Mouse (Mus musculus): ENCODE results near the gene Mettl7b. TPM values are rescaled to one million over a fixed set of nuclear protein-coding genes. Genes with fewer than 3 reads are reported as not detected.

The Mettl7b gene
- polyA plus RNA-seq, 1 experiment = 0.28 TPM

DNA sequence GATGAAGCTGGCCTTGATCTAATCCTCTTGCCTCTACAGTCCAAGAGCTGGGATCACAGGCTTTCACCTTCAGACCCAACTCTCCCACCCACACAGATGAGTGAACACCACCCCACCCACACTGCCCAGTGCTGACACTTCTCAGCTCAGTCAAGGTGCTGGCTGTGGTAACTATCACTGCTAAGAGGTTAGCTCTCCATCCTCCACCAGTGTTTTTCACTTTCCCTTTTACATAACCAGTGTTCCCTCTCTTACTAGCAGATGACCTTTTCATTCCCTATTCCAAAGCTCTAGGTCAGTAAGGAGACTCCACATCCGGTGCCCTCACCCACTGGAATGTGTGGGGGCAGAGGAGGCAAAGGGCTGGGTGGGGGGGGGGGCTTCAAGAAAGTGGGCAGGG, 39.5 kb downstream of the Mettl7b start:
- WGBS = 84% methylated on average over 1 of the region's 1 CpGs
- no peak for TF ChIP-seq CTCF (IDR thresholded peaks at IDR 0.05; ENCODE audit: borderline replicate concordance, control insufficient read depth, extremely low read depth, insufficient read depth, low read length, poor library complexity)
- no peak for TF ChIP-seq POLR2A (IDR thresholded peaks at IDR 0.05; ENCODE audit: control insufficient read depth, extremely low read depth, insufficient read depth, low read length, poor library complexity)
- Histone ChIP-seq H3K27me3 (ENCODE audit: control insufficient read depth, insufficient read depth, low read length) (no peaks in the 10 kb centered on the region), H3K27ac (ENCODE audit: control insufficient read depth, insufficient read depth, low read length) (no peak overlapping the region), H3K36me3 (ENCODE audit: control insufficient read depth, insufficient read depth, low read length) (no peaks in the 10 kb centered on the region), H3K4me3 (ENCODE audit: control insufficient read depth, insufficient read depth, low read length) (no peak overlapping the region), H3K4me1 (replicated peaks; ENCODE audit: control insufficient read depth, insufficient read depth, low read length) (peaks cover 15% of the 10 kb centered on the region)
- DNase-seq = no peak

DNA sequence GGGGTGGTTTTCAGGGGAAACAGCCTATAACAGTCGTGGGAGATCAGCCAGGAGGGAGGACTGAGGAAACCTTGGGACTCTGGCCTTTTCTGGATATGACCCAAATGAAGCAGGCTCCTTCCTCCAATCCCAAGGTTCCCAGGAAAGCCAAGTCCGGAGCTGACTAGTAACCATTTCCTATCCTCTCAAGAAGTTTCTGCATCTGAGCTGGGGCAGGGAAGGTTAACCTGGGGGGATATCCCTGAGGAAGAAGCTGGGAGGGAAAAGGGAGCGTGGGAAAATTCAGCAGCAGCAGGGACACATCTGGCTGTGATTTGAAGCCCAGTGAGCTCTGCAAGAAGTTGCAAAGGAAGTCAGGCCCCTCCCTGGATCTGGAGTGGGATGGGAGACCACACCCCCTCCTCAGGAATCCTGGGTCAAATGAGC, 40.0 kb downstream of the Mettl7b start:
- H3K27ac ChIP-seq (ENCODE audit: control insufficient read depth, insufficient read depth, low read length) = no peak overlapping the region
- 85% methylated on average over 3 of the region's 3 CpGs for WGBS
- peaks cover 15% of the 10 kb centered on the region for H3K4me1 ChIP-seq (replicated peaks; ENCODE audit: control insufficient read depth, insufficient read depth, low read length)
- TF ChIP-seq POLR2A (IDR thresholded peaks at IDR 0.05; ENCODE audit: control insufficient read depth, extremely low read depth, insufficient read depth, low read length, poor library complexity) = no peak
- H3K4me3 ChIP-seq (ENCODE audit: control insufficient read depth, insufficient read depth, low read length) = no peak overlapping the region
- no peaks in the 10 kb centered on the region for H3K27me3 ChIP-seq (ENCODE audit: control insufficient read depth, insufficient read depth, low read length)
- no peak for DNase-seq
- no peaks in the 10 kb centered on the region for H3K36me3 ChIP-seq (ENCODE audit: control insufficient read depth, insufficient read depth, low read length)

DNA sequence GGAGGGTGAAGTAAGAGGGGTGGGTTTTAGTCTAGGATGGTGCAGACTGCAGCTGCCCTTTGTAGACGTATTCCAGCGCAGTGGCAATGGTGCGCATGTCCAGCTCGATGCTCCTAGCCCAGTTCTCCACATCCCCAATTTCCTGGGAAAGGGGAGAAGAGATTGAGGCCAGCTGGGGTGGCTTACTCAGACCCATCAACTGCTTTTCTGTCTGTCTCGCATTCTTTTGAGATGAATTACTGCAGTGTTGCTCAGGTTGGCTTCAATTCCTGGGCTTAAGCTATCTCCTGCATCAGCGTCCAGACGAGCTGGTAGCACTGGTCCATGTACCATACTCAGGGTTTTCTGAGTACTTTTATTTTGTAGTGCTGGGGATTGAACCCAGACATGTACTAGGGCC, 40.8 kb downstream of the Mettl7b start:
- WGBS = 95% methylated on average over 7 of the region's 7 CpGs
- peaks cover 15% of the 10 kb centered on the region for H3K4me1 ChIP-seq (replicated peaks; ENCODE audit: control insufficient read depth, insufficient read depth, low read length)
- no peaks in the 10 kb centered on the region for H3K36me3 ChIP-seq (ENCODE audit: control insufficient read depth, insufficient read depth, low read length)
- no peaks in the 10 kb centered on the region for H3K27me3 ChIP-seq (ENCODE audit: control insufficient read depth, insufficient read depth, low read length)
- DNase-seq = no peak
- no peak for TF ChIP-seq POLR2A (IDR thresholded peaks at IDR 0.05; ENCODE audit: control insufficient read depth, extremely low read depth, insufficient read depth, low read length, poor library complexity)
- TF ChIP-seq CTCF (IDR thresholded peaks at IDR 0.05; ENCODE audit: borderline replicate concordance, control insufficient read depth, extremely low read depth, insufficient read depth, low read length, poor library complexity) = no peak
- H3K4me3 ChIP-seq (ENCODE audit: control insufficient read depth, insufficient read depth, low read length) = no peak overlapping the region
- no peak overlapping the region for H3K27ac ChIP-seq (ENCODE audit: control insufficient read depth, insufficient read depth, low read length)

DNA sequence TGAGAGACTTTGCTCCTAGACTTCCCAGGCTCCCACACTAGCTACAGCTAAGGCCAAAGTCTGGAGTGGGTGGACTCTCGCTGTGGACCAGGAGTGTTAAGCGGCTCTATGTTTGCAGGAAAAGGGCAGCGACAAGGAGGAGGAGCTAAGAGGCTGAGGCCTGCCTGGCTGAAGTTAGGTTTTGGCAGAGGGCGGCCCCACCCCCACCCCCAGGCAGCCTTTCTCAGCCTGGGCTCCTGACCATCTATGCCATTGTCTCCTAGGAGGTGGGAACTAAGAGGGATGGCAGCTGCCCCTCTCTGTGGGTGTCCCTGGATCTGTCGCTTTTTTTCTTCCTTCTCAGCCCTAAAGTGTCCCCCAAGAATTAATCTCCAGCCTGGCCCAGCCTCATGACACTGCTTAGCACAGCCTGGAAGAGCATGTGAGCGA, 41.6 kb downstream of the Mettl7b start:
- Histone ChIP-seq H3K4me3 (ENCODE audit: control insufficient read depth, insufficient read depth, low read length) (no peak overlapping the region), H3K27ac (ENCODE audit: control insufficient read depth, insufficient read depth, low read length) (no peak overlapping the region), H3K36me3 (ENCODE audit: control insufficient read depth, insufficient read depth, low read length) (no peaks in the 10 kb centered on the region), H3K27me3 (ENCODE audit: control insufficient read depth, insufficient read depth, low read length) (no peaks in the 10 kb centered on the region), H3K4me1 (replicated peaks; ENCODE audit: control insufficient read depth, insufficient read depth, low read length) (peaks cover 15% of the 10 kb centered on the region)
- TF ChIP-seq CTCF (IDR thresholded peaks at IDR 0.05; ENCODE audit: borderline replicate concordance, control insufficient read depth, extremely low read depth, insufficient read depth, low read length, poor library complexity) = no peak
- no peak for TF ChIP-seq POLR2A (IDR thresholded peaks at IDR 0.05; ENCODE audit: control insufficient read depth, extremely low read depth, insufficient read depth, low read length, poor library complexity)
- no peak for DNase-seq
- 88% methylated on average over 6 of the region's 6 CpGs for WGBS

DNA sequence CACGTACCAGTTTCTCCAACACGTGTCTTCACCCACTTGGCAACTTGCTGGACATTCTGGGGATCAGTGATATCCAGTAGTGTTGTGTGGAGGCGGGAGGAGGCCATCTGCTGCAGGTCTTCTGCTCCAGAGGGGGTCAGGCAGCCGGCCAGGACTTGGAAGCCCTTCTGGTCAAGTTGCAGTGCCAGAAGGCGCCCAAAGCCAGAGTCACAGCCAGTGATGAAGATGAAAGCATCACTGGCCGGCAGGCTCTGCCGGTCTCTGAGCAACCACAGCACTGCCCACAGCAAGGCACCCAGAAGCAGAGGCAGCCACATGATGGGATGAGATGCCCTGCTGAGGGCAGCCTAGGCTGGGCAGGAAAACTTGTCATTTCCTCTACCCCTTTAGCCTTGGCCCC, 42.5 kb downstream of the Mettl7b start:
- H3K4me1 ChIP-seq (replicated peaks; ENCODE audit: control insufficient read depth, insufficient read depth, low read length) = peaks cover 9% of the 10 kb centered on the region
- H3K36me3 ChIP-seq (ENCODE audit: control insufficient read depth, insufficient read depth, low read length) = no peaks in the 10 kb centered on the region
- H3K4me3 ChIP-seq (ENCODE audit: control insufficient read depth, insufficient read depth, low read length) = no peak overlapping the region
- no peak overlapping the region for H3K27ac ChIP-seq (ENCODE audit: control insufficient read depth, insufficient read depth, low read length)
- WGBS = 81% methylated on average over 7 of the region's 7 CpGs
- no peaks in the 10 kb centered on the region for H3K27me3 ChIP-seq (ENCODE audit: control insufficient read depth, insufficient read depth, low read length)
- DNase-seq = no peak
- no peak for TF ChIP-seq CTCF (IDR thresholded peaks at IDR 0.05; ENCODE audit: borderline replicate concordance, control insufficient read depth, extremely low read depth, insufficient read depth, low read length, poor library complexity)
- no peak for TF ChIP-seq POLR2A (IDR thresholded peaks at IDR 0.05; ENCODE audit: control insufficient read depth, extremely low read depth, insufficient read depth, low read length, poor library complexity)

DNA sequence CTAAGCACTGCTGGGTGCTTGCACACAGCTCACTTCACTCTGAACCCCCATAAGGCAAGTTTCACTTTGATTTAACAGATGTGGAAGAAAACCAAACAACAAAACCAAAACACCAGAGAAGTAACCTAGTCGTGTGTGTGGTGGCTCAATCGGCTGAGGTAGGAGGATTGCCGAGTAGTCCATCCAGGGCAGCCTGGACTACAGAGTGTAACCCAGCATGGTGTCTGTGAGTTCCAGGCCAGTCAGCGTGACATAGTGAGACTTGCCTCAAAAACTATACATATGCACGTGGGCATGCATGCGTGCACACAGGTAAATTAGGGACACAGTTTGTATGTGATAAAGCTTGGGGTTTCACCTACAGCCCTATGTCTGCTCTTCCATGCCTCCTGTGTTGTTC, 43.4 kb downstream of the Mettl7b start:
- no peak for TF ChIP-seq POLR2A (IDR thresholded peaks at IDR 0.05; ENCODE audit: control insufficient read depth, extremely low read depth, insufficient read depth, low read length, poor library complexity)
- no peak for TF ChIP-seq CTCF (IDR thresholded peaks at IDR 0.05; ENCODE audit: borderline replicate concordance, control insufficient read depth, extremely low read depth, insufficient read depth, low read length, poor library complexity)
- WGBS = 91% methylated on average over 6 of the region's 6 CpGs
- H3K4me1 ChIP-seq (replicated peaks; ENCODE audit: control insufficient read depth, insufficient read depth, low read length) = peaks cover 5% of the 10 kb centered on the region
- no peak for DNase-seq
- no peak overlapping the region for H3K27ac ChIP-seq (ENCODE audit: control insufficient read depth, insufficient read depth, low read length)
- H3K36me3 ChIP-seq (ENCODE audit: control insufficient read depth, insufficient read depth, low read length) = no peaks in the 10 kb centered on the region
- no peaks in the 10 kb centered on the region for H3K27me3 ChIP-seq (ENCODE audit: control insufficient read depth, insufficient read depth, low read length)
- H3K4me3 ChIP-seq (ENCODE audit: control insufficient read depth, insufficient read depth, low read length) = no peak overlapping the region

DNA sequence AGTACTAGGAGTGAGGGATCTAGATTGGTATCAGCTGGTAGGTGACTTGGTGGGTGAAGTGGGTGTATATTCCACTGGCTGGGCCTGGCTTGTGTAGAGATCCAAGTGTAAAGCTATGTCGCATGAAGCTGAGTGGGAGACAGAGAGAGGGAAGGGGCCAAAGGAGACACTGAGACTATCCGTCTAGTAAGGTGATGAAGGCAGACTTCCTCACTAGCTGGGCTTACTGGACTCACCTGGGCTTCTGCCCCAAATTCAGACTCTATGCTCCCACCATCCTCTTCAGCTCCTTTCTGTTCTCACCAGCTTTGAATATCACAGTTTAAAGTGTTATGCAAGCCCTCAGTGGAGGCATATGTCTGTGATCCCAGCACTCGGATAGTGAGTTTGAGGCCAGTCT, 44.1 kb downstream of the Mettl7b start:
- H3K4me3 ChIP-seq (ENCODE audit: control insufficient read depth, insufficient read depth, low read length) = no peak overlapping the region
- H3K27ac ChIP-seq (ENCODE audit: control insufficient read depth, insufficient read depth, low read length) = no peak overlapping the region
- H3K27me3 ChIP-seq (ENCODE audit: control insufficient read depth, insufficient read depth, low read length) = no peaks in the 10 kb centered on the region; the same call in 1 of the 2 replicates
- TF ChIP-seq POLR2A (IDR thresholded peaks at IDR 0.05; ENCODE audit: control insufficient read depth, extremely low read depth, insufficient read depth, low read length, poor library complexity) (no peak), CTCF (IDR thresholded peaks at IDR 0.05; ENCODE audit: borderline replicate concordance, control insufficient read depth, extremely low read depth, insufficient read depth, low read length, poor library complexity) (no peak)
- 97% methylated on average over 3 of the region's 3 CpGs for WGBS
- no peak for DNase-seq
- H3K36me3 ChIP-seq (ENCODE audit: control insufficient read depth, insufficient read depth, low read length) = no peaks in the 10 kb centered on the region
- no peaks in the 10 kb centered on the region for H3K4me1 ChIP-seq (replicated peaks; ENCODE audit: control insufficient read depth, insufficient read depth, low read length)

Data from thymus, adult 2 months (tissue).